Mouse (Mus musculus) lung, embryonic 15.5 days (tissue): ENCODE data around the gene Fubp3. TPM values are rescaled to one million over a fixed set of nuclear protein-coding genes. Genes with fewer than 3 reads are reported as not detected.
A peak's percentile ranks its signal among the peaks of the same experiment; 100 is the strongest.

ENCODE experiments used
- ATAC-seq: fragments of 200-750 bp; cut with Nextera tagmentation; 2 replicates; pipeline ENCODE4 v1.8.0; 2017; ENCODE audit warnings: moderate number of reproducible peaks, borderline replicate concordance; ENCODE audit not compliant: low FRiP score, low TSS enrichment; ENCODE audit errors: extremely low read depth
- H3K27ac ChIP-seq: fragments of 300-500 bp; sonication (generic); 2 replicates; pipeline ENCODE4 v1.5.1; 2015; ENCODE audit warnings: moderate library complexity, mild to moderate bottlenecking, inconsistent platforms
- H3K27me3 ChIP-seq: fragments of 300-500 bp; sonication (generic); 2 replicates; pipeline ENCODE4 v1.6.1; 2015; ENCODE audit warnings: inconsistent platforms
- H3K36me3 ChIP-seq: fragments of 300-500 bp; sonication (generic); 2 replicates; pipeline ENCODE4 v1.6.1; 2015; ENCODE audit warnings: inconsistent platforms
- H3K4me1 ChIP-seq: fragments of 300-500 bp; sonication (generic); 2 replicates; pipeline ENCODE4 v1.6.1; 2015; ENCODE audit warnings: inconsistent platforms
- H3K4me2 ChIP-seq: fragments of 300-500 bp; sonication (generic); 2 replicates; pipeline ENCODE4 v1.6.1; 2015; ENCODE audit warnings: inconsistent platforms, mild to moderate bottlenecking, moderate library complexity
- H3K4me3 ChIP-seq: fragments of 300-500 bp; sonication (generic); 2 replicates; pipeline ENCODE4 v1.5.1; 2015; ENCODE audit warnings: mild to moderate bottlenecking, inconsistent platforms
- H3K9ac ChIP-seq: fragments of 300-500 bp; sonication (generic); 2 replicates; pipeline ENCODE4 v1.6.1; 2015; ENCODE audit warnings: inconsistent platforms
- H3K9me3 ChIP-seq: fragments of 300-500 bp; sonication (generic); 2 replicates; pipeline ENCODE4 v1.6.1; 2016; ENCODE audit warnings: inconsistent platforms
- WGBS: fragments of 180-500 bp; shearing (Covaris S2); methylation state at CpG from one replicate; pipeline ENCODE4 v1.1.7; 2015; 5-methylcytosine and 5-hydroxymethylcytosine counted together
- polyA plus RNA-seq: library from polyadenylated mRNA; unstranded; fragments of >200 nt; fragmentation: Nextera tagmentation; extraction: Ambion mirVana; gene quantifications from 2 replicates; pipeline ENCODE4 v1.2.1, GENCODE M21; 2015

The Fubp3 gene
- polyA plus RNA-seq, 1 experiment from 2014 or later = 81.8 TPM

- 1% methylated on average over 51 of the region's 52 CpGs for WGBS
- Histone ChIP-seq H3K36me3 (no peaks in the 10 kb centered on the region), H3K27me3 (peaks cover 99% of the 10 kb centered on the region), H3K4me2 (peak overlapping the region; percentile 26), H3K4me3 (peak overlapping the region; percentile 3), H3K9me3 (no peaks in the 10 kb centered on the region), H3K27ac (no peak overlapping the region), H3K4me1 (peaks cover 27% of the 10 kb centered on the region), H3K9ac (no peak overlapping the region)
- no peak for ATAC-seq
Observed at GRCm38 (mm10) chr2:31635281-31636137, 63.1 kb downstream of the Fubp3 start.

GRCm38 (mm10) chr2:31636138-31636741 is 63.8 kb downstream of the Fubp3 start:
- H3K9ac ChIP-seq = no peak overlapping the region
- no peak overlapping the region for H3K27ac ChIP-seq
- ATAC-seq = no peak
- H3K4me1 ChIP-seq = peaks cover 27% of the 10 kb centered on the region
- H3K9me3 ChIP-seq = no peaks in the 10 kb centered on the region
- peak overlapping the region; percentile 26 for H3K4me2 ChIP-seq
- peak overlapping the region; percentile 3 for H3K4me3 ChIP-seq
- no peaks in the 10 kb centered on the region for H3K36me3 ChIP-seq
- H3K27me3 ChIP-seq = peaks cover 99% of the 10 kb centered on the region
- WGBS = 1% methylated on average over 47 of the region's 48 CpGs

DNA sequence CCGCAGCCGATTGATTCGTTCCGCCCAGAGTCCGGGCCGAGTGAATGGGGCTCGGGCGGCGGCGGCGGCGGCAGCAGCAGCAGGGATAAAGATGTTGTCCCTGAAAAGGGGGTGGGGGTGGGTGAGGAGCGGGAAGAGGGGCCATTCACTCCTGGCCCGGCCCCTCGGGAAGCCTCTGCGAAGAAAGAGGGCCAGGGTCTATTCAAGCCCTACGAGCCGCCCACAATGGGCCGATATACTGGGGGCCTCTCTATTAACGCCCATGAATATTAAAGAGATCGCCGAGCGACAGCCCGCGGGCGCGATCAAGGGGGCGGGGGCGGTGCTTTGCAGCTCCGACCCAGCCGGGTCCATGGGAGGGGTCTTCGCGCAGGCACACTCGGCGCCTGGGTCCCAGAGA is 64.3 kb downstream of the Fubp3 start:
- H3K4me2 ChIP-seq = peak overlapping the region; percentile 26; the same call in 1 of the 2 replicates
- ATAC-seq = no peak
- H3K36me3 ChIP-seq = no peaks in the 10 kb centered on the region
- H3K9ac ChIP-seq = no peak overlapping the region
- H3K4me1 ChIP-seq = peaks cover 27% of the 10 kb centered on the region
- under 1% methylated on average over 35 of the region's 35 CpGs for WGBS
- peak overlapping the region; percentile 3; the same call in 1 of the 2 replicates for H3K4me3 ChIP-seq
- peaks cover 100% of the 10 kb centered on the region for H3K27me3 ChIP-seq
- H3K9me3 ChIP-seq = no peaks in the 10 kb centered on the region
- H3K27ac ChIP-seq = no peak overlapping the region

GRCm38 (mm10) chr2:31637311-31637710 is 64.9 kb downstream of the Fubp3 start:
- peaks cover 27% of the 10 kb centered on the region for H3K4me1 ChIP-seq
- no peak overlapping the region for H3K4me3 ChIP-seq
- H3K36me3 ChIP-seq = no peaks in the 10 kb centered on the region
- 2% methylated on average over 12 of the region's 12 CpGs for WGBS
- no peak overlapping the region for H3K4me2 ChIP-seq
- H3K9me3 ChIP-seq = no peaks in the 10 kb centered on the region
- H3K27me3 ChIP-seq = peaks cover 100% of the 10 kb centered on the region
- no peak overlapping the region for H3K27ac ChIP-seq
- ATAC-seq = no peak
- H3K9ac ChIP-seq = no peak overlapping the region

DNA sequence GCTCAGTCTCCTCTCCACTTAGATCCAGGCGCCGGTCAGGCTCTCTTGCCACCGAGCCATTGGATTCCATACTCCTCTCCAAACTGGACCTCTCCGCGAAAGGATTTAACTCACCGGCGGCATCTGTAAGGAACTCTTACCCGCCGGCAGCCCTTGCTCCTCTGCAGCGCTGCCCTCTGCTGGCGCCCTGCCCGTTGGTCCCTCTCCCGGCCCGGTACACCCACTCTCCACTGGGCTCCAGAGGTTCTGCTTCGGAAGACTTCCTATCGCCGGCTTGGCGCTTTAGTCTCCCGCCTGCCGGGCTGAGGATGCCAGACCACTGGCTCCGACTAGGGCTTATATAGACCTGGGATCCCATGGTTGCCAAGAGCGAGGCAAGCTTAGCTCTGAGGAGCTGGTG is 65.4 kb downstream of the Fubp3 start:
- Histone ChIP-seq H3K4me2 (no peak overlapping the region), H3K9me3 (no peaks in the 10 kb centered on the region), H3K27ac (no peak overlapping the region), H3K9ac (no peak overlapping the region), H3K4me3 (no peak overlapping the region), H3K4me1 (peaks cover 27% of the 10 kb centered on the region), H3K27me3 (peaks cover 100% of the 10 kb centered on the region), H3K36me3 (no peaks in the 10 kb centered on the region)
- under 1% methylated on average over 22 of the region's 22 CpGs for WGBS
- no peak for ATAC-seq

DNA sequence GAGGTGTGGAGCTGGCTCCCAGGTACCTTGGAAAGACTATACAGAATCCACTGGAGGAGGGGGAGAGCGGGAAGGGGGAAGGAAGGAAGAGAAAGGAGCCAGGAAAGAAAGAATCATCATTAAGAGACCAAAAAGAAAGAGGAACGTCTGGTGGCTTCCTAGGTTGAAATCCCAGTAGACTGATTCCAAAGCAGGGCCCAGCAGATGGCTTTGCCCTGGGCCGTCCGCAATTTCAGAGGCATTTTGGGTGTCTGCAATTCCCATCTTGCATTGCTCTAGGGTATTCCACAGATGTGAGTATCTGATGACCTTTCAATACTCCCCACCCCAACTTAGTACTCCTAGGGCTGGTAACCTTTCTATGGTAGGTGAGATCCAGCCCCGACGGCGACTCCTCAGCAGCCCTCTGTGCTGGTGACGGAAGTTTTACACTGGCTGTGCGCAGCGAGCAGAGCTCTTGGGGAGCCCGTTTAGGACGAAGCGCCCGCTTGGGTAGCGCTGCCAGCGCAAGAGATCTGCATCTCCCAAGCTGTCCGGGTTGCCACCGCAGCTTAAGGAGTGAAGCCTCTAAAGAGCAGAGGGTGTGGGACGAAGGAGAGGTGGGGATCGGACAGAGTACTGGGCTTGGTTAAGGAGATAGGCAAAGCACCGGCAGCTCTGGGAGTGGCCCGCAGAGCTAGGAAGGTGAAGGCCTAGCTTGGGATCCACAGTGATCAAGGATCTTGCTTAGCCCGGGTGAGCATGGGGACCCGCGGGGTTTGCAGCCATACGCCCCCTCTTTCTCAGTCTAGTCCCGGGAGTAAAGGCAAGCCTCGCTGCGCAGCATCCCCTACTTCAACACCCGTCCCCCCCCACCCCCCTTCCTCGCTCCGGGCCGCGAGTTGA is 66.4 kb downstream of the Fubp3 start:
- Histone ChIP-seq H3K36me3 (no peaks in the 10 kb centered on the region), H3K9me3 (no peaks in the 10 kb centered on the region), H3K9ac (no peak overlapping the region), H3K4me3 (no peak overlapping the region), H3K4me1 (peaks cover 27% of the 10 kb centered on the region), H3K4me2 (no peak overlapping the region), H3K27me3 (peaks cover 100% of the 10 kb centered on the region), H3K27ac (no peak overlapping the region)
- WGBS = 3% methylated on average over 33 of the region's 34 CpGs
- ATAC-seq = no peak

- Histone ChIP-seq H3K27ac (no peak overlapping the region), H3K36me3 (no peaks in the 10 kb centered on the region), H3K9ac (no peak overlapping the region), H3K9me3 (no peaks in the 10 kb centered on the region), H3K27me3 (peaks cover 100% of the 10 kb centered on the region), H3K4me2 (no peak overlapping the region), H3K4me3 (no peak overlapping the region), H3K4me1 (peaks cover 27% of the 10 kb centered on the region)
- ATAC-seq = peak; percentile 38; the same call in 1 of the 2 replicates
- 0% methylated on average over 13 of the region's 13 CpGs for WGBS
Observed at GRCm38 (mm10) chr2:31639466-31639760, 67.0 kb downstream of the Fubp3 start.

DNA sequence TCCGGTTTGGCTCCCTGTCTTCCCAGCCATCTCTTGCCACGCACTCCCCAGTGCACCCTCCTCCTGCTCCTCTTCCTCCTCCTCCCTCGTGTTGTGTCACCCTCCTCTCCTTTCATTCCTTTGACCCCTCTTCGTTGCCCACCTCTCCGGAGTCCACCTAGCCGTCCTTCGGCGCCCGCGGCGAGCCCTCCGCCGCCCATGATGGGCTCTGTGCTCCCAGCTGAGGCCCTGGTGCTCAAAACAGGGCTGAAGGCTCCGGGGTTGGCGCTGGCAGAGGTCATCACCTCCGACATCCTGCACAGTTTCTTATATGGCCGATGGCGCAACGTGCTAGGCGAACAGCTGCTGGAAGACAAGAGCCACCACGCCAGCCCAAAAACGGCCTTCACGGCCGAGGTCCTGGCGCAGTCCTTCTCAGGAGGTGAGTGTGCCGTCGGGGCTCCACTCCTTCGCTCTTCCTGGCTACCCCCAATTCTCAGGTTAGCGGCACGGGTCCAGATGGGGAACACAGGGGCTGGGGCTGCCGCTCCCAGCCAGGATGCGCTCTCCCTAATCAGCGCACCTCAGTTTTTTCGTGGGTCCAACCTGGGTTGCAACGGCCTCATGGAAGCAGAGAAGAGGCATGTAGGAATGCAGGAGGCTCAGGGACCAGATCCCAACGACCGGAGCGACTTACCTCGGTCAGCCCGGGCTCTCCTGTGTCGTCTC is 67.6 kb downstream of the Fubp3 start, which contains the start of gene Prdm12:
Gene Prdm12, plus strand, starts transcription at position 137 of the 708 bp plus-strand sequence.
- WGBS = under 1% methylated on average over 41 of the region's 41 CpGs
- no peaks in the 10 kb centered on the region for H3K36me3 ChIP-seq
- H3K27ac ChIP-seq = no peak within 1 kb of the TSS
- peaks cover 100% of the 10 kb centered on the region for H3K27me3 ChIP-seq
- no peak within 1 kb of the TSS for H3K4me3 ChIP-seq
- no peak within 1 kb of the TSS for H3K4me2 ChIP-seq
- H3K4me1 ChIP-seq = peaks cover 27% of the 10 kb centered on the region
- no peak within 1 kb of the TSS for H3K9ac ChIP-seq
- no peak for ATAC-seq
- H3K9me3 ChIP-seq = no peaks in the 10 kb centered on the region

DNA sequence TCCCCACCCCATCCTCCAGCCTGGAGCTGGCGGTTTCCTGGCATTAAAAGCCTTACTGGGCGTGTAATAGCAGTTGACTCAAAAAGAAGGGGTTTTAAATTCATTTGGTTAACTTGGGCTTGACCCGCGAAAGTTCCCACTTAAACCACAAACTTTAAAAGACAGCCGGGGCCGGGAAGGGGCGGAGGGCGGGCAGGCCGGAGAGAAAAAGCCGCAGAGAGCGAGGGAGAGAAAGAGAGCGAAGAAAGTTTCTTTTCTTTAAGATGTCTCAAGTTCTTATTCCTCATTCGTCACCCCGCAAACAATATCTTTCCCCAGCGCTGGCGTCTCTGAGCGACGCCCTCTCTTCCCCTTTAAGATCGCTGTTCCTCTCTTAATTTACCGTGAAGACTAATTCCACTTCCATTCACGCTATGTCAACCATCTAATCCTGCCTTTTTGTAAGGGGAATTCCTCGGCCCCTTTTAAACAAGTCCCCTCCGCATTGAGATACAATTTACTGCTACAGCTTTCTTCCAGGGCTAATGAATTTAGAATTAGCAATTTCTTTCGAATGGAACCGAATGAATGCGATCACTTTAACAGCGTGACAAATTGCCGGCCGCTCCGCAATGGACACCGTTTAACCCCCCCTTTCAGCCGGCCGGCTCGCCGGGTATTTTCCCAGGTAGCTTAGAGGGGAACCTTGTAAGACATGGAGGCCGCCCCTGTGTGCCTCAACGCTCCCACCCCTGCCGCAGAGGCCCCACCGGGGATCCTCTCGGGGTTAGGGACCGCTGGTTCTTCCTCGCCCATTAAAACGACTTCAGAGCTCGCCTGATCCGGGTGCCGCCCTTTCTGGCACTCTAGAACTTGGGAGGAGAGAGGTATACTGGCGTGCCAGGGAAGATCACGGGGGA is 68.4 kb downstream of the Fubp3 start:
- WGBS = 1% methylated on average over 48 of the region's 48 CpGs
- H3K27me3 ChIP-seq = peaks cover 100% of the 10 kb centered on the region
- H3K36me3 ChIP-seq = no peaks in the 10 kb centered on the region
- no peak overlapping the region for H3K4me2 ChIP-seq
- peaks cover 20% of the 10 kb centered on the region for H3K4me1 ChIP-seq
- no peak for ATAC-seq
- H3K9ac ChIP-seq = no peak overlapping the region
- H3K4me3 ChIP-seq = no peak overlapping the region
- H3K27ac ChIP-seq = no peak overlapping the region
- no peaks in the 10 kb centered on the region for H3K9me3 ChIP-seq

- no peak overlapping the region for H3K4me2 ChIP-seq
- H3K4me1 ChIP-seq = peaks cover 18% of the 10 kb centered on the region
- ATAC-seq = no peak
- WGBS = 3% methylated on average over 11 of the region's 11 CpGs
- no peak overlapping the region for H3K4me3 ChIP-seq
- H3K9ac ChIP-seq = no peak overlapping the region
- no peak overlapping the region for H3K27ac ChIP-seq
- no peaks in the 10 kb centered on the region for H3K36me3 ChIP-seq
- peaks cover 100% of the 10 kb centered on the region for H3K27me3 ChIP-seq
- no peaks in the 10 kb centered on the region for H3K9me3 ChIP-seq
Observed at GRCm38 (mm10) chr2:31641508-31641830, 69.0 kb downstream of the Fubp3 start.

- Histone ChIP-seq H3K27me3 (peaks cover 100% of the 10 kb centered on the region), H3K4me3 (no peak overlapping the region), H3K9ac (no peak overlapping the region), H3K4me2 (no peak overlapping the region), H3K36me3 (no peaks in the 10 kb centered on the region), H3K4me1 (peaks cover 13% of the 10 kb centered on the region), H3K27ac (no peak overlapping the region), H3K9me3 (no peaks in the 10 kb centered on the region)
- no peak for ATAC-seq
- 4% methylated on average over 18 of the region's 18 CpGs for WGBS
Observed at GRCm38 (mm10) chr2:31641929-31642328, 69.5 kb downstream of the Fubp3 start.
